Mouse (Mus musculus): ENCODE data around the gene Dyrk1a. TPM values are rescaled to one million over a fixed set of nuclear protein-coding genes. Genes with fewer than 3 reads are reported as not detected.

The Dyrk1a gene
- polyA plus RNA-seq, 1 experiment from 2014 or later: 8.3 TPM

DNA sequence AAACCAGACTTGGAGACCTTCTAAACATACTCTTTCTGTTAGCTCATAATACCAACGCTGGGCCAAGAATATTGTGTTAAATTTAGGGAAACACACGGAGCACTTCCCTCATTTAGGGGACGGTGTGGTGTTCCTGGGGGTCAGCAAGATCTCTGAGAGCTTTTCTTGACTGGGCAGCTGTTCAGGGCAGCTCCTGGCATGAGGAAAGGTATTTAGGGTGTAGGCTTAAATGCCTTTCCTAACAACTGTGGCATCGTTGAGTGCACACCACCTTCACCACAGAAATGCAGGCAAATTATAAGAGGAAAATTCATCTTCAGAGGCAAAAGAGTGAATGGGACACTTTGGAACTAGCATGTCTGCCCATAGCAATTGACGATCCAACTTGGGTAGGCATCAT, 34.1 kb upstream of the Dyrk1a start:
- ATAC-seq (ENCODE audit: low FRiP score, low TSS enrichment): no peak
- Histone ChIP-seq H3K9ac (replicated peaks; ENCODE audit: low read length) (no peak overlapping the region), H3K9me3 (ENCODE audit: low read length) (no peaks in the 10 kb centered on the region), H3K36me3 (ENCODE audit: insufficient read depth, low read length) (no peaks in the 10 kb centered on the region), H3K4me2 (replicated peaks; ENCODE audit: low read depth, low read length) (no peak overlapping the region), H3K27me3 (ENCODE audit: insufficient read depth, low read length) (no peaks in the 10 kb centered on the region), H3K27ac (ENCODE audit: low read length) (no peak overlapping the region), H3K4me3 (ENCODE audit: low read length) (no peak overlapping the region), H3K4me1 (ENCODE audit: insufficient read depth, low read length) (peaks cover 9% of the 10 kb centered on the region)
- 86% methylated on average over 5 of the region's 5 CpGs for whole genome bisulfite sequencing

DNA sequence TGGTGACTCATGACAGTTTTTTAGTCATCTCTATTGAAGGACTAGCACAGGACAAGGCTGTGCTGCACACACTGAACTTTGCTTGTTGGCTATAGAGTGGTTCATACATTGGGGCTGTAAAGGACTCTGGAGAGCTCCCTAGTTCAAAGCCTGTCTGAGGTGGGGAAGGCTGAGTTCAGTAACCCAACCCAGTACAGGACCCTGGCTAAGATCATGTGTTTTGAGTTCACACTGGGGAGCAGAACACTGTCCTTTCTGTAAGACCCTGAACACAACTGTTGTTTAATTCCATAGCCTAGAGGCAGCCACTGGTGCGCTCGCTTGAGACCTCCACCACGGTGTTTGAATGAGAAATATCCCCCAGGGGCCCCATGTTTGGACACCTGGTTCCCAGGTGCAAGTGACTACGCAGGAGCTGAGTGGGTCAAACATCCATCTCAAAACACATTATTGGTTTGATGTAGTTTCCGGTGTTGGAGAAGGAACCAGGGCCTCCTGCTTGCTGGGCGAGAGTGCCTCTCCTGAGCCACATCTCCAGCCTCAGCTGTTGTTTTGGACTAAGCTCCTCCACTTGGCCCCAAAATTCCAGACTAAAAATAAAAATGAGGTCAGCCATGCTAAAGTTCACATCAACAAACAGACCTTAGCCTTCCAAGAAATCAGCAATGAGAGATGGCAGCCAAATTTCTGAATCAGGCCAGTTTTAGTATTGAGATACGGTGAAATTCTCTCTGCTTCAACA, 33.2 kb upstream of the Dyrk1a start:
- Histone ChIP-seq H3K36me3 (ENCODE audit: insufficient read depth, low read length) (no peaks in the 10 kb centered on the region), H3K9ac (replicated peaks; ENCODE audit: low read length) (no peak overlapping the region), H3K4me3 (ENCODE audit: low read length) (no peak overlapping the region), H3K4me1 (ENCODE audit: insufficient read depth, low read length) (peaks cover 9% of the 10 kb centered on the region), H3K9me3 (ENCODE audit: low read length) (no peaks in the 10 kb centered on the region), H3K27me3 (ENCODE audit: insufficient read depth, low read length) (no peaks in the 10 kb centered on the region), H3K27ac (ENCODE audit: low read length) (no peak overlapping the region; the same call in 1 of the 2 replicates), H3K4me2 (replicated peaks; ENCODE audit: low read depth, low read length) (peak overlapping the region; percentile 14; the same call in 1 of the 2 replicates)
- no peak for ATAC-seq (ENCODE audit: low FRiP score, low TSS enrichment)
- 52% methylated on average over 7 of the region's 7 CpGs for WGBS

DNA sequence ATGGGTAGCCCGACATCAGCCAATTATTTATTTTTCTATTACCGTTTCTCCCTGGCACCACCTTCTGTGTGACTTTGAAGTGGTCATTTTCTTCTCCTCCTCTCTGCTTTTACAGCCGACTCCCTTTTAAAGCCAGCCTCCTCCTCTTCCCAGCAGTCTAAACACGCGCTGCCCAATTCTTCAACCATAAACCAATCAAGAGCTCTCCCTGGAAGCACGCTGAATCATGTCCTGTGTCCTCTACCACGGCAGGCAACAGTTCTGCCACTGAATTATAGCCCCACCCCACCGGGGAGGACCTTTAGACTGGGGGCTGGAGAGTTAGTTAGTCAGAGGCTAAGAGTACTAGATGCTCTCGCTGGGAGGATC, 32.7 kb upstream of the Dyrk1a start:
- H3K27me3 ChIP-seq (ENCODE audit: insufficient read depth, low read length): no peaks in the 10 kb centered on the region
- no peaks in the 10 kb centered on the region for H3K9me3 ChIP-seq (ENCODE audit: low read length)
- H3K4me1 ChIP-seq (ENCODE audit: insufficient read depth, low read length): peaks cover 9% of the 10 kb centered on the region
- no peak overlapping the region for H3K9ac ChIP-seq (replicated peaks; ENCODE audit: low read length)
- WGBS: 12% methylated on average over 9 of the region's 9 CpGs
- peak overlapping the region; percentile 14; the same call in 1 of the 2 replicates for H3K4me2 ChIP-seq (replicated peaks; ENCODE audit: low read depth, low read length)
- no peak overlapping the region; the same call in 1 of the 2 replicates for H3K27ac ChIP-seq (ENCODE audit: low read length)
- peak; percentile 76; the same call in 1 of the 2 replicates for ATAC-seq (ENCODE audit: low FRiP score, low TSS enrichment)
- H3K4me3 ChIP-seq (ENCODE audit: low read length): no peak overlapping the region
- no peaks in the 10 kb centered on the region for H3K36me3 ChIP-seq (ENCODE audit: insufficient read depth, low read length)

DNA sequence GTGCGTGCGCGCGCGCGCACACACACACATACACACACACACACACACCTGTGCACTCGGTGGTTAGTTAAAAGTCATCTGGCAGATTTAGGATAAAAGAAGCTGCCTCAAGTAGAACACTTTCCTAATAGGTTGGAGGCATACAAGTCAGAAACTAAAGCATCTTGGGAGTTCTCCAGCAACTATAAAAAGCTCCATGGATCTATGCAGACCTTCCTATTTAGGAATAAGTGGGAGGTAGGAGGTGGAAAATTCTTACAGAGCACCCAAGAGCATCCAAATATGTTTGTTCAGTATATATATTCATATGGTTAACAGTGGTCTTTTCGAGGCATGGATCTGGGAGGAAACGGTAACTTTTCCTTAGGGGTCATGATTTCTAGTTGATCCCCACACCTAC, 29.7 kb upstream of the Dyrk1a start:
- H3K27me3 ChIP-seq (ENCODE audit: insufficient read depth, low read length): no peaks in the 10 kb centered on the region
- no peaks in the 10 kb centered on the region for H3K36me3 ChIP-seq (ENCODE audit: insufficient read depth, low read length)
- no peak for ATAC-seq (ENCODE audit: low FRiP score, low TSS enrichment)
- no peak overlapping the region for H3K4me2 ChIP-seq (replicated peaks; ENCODE audit: low read depth, low read length)
- no peak overlapping the region for H3K4me3 ChIP-seq (ENCODE audit: low read length)
- H3K9ac ChIP-seq (replicated peaks; ENCODE audit: low read length): no peak overlapping the region
- no peak overlapping the region for H3K27ac ChIP-seq (ENCODE audit: low read length)
- H3K4me1 ChIP-seq (ENCODE audit: insufficient read depth, low read length): peaks cover 9% of the 10 kb centered on the region
- 95% methylated on average over 9 of the region's 9 CpGs for WGBS
- no peaks in the 10 kb centered on the region for H3K9me3 ChIP-seq (ENCODE audit: low read length)

DNA sequence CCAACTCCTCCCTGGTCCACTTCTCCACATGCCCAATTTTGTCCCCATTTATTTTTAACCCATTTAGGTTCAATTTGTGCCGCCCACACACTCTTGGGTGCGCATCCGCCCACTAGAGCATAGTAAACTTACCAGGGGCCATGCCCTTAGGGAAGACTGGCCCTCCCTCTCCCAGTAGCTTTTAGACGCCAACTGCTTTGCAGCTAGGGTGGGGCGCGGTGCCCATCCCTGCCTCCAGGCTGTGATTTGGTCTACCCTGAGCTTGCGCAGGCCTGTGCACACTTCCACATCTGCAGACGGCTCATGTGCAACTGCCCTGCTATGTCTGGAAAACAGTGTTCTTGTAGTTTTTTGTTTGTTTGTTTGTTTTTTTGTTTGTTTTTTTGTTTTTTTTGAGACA, 26.9 kb upstream of the Dyrk1a start:
- no peak for ATAC-seq (ENCODE audit: low FRiP score, low TSS enrichment)

DNA sequence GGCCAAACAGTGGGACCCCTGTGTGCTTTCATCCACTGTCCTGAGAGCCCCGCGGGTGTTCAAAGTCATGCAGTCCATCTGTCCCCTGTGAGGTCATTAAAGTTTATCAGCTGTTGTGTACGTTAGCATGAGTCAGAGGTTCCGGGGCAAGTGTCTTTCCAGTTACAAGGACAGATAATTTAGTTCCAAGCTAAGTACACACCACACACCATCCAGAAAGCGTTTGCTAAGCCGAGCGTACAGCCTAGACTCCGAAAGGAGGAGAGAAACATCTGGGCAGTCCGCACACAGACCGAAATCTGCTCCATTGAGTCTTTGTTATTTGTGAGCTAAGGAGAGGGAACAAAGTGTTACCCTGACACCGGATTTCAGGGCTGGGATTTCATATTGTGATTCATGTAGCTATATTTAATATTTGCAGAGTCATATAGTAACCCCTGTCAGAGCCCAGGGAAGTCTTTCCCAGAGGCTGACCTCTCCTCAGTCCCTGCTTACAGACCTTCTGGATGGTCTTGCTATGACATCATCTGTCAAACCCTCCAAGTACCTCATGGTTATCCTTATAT, 25.2 kb upstream of the Dyrk1a start:
- H3K4me2 ChIP-seq (replicated peaks; ENCODE audit: low read depth, low read length): no peak overlapping the region
- no peak for ATAC-seq (ENCODE audit: low FRiP score, low TSS enrichment)
- whole genome bisulfite sequencing: 60% methylated on average over 11 of the region's 11 CpGs
- no peak overlapping the region for H3K4me3 ChIP-seq (ENCODE audit: low read length)
- H3K36me3 ChIP-seq (ENCODE audit: insufficient read depth, low read length): no peaks in the 10 kb centered on the region
- H3K9me3 ChIP-seq (ENCODE audit: low read length): no peaks in the 10 kb centered on the region
- H3K27ac ChIP-seq (ENCODE audit: low read length): no peak overlapping the region
- no peaks in the 10 kb centered on the region for H3K4me1 ChIP-seq (ENCODE audit: insufficient read depth, low read length)
- no peak overlapping the region for H3K9ac ChIP-seq (replicated peaks; ENCODE audit: low read length)
- H3K27me3 ChIP-seq (ENCODE audit: insufficient read depth, low read length): no peaks in the 10 kb centered on the region

More for the DNA sequence above, 26.9 kb upstream of the Dyrk1a start:
- Histone ChIP-seq H3K4me2 (replicated peaks; ENCODE audit: low read depth, low read length) (no peak overlapping the region), H3K4me3 (ENCODE audit: low read length) (no peak overlapping the region), H3K9me3 (ENCODE audit: low read length) (no peaks in the 10 kb centered on the region), H3K4me1 (ENCODE audit: insufficient read depth, low read length) (no peaks in the 10 kb centered on the region), H3K27me3 (ENCODE audit: insufficient read depth, low read length) (no peaks in the 10 kb centered on the region), H3K36me3 (ENCODE audit: insufficient read depth, low read length) (no peaks in the 10 kb centered on the region), H3K9ac (replicated peaks; ENCODE audit: low read length) (no peak overlapping the region), H3K27ac (ENCODE audit: low read length) (no peak overlapping the region)
- 78% methylated on average over 8 of the region's 8 CpGs for WGBS

DNA sequence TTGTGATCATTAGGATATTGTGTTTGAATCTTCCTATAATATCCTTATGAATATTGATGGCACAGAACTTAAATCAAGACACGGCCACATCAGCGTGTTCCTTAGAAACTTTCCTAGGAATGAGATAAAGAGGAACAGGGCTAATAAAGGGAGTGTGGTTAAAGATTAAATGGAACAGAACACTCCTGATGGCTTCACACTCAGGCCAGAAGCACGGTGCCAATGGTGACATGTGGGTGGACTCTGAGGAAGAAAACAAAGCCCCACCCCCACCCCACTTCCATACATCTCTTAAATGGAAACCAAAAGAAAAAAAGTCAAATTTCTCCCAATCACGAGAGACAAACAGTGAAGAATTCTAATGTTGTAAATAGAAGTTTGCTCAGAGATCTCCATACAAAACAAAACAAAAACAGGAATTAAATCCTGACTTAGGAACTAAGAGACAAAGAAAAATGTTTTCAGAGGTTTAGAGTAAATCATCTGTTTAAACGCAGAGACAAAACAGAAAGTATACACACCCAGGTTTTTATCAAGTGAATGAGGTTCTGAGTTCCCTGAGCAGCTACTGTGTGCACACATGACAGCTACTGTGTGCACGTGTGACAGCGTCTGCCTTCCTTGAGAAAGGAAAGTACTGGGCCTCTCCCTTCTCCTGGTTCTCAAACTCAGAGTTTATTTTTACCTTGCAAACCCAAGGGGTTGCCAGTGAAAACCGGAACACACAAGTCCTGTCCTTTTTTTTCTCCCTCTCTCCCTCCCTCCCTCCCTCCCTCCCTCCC, 23.8 kb upstream of the Dyrk1a start:
- 57% methylated on average over 8 of the region's 8 CpGs for WGBS
- no peak for ATAC-seq (ENCODE audit: low FRiP score, low TSS enrichment)

DNA sequence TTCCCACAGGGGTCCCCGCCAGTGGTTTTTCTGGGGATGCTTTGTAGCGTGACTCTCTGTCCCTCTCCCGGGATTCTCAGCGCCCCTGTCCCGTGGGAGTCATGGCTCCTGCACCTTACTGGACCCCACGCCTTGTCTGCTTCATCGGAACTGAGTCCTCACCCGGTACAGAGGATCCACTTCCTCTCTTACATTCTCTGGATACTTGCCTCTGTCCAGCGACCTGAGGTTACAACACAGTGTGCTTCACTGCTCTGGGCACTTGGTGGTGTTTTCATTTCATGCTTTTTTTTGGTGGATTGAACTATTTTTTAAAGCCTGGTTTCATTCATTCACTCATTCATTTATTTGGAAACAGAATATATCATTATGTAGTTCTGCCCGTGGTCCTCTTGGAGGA, 20.0 kb upstream of the Dyrk1a start:
- H3K9me3 ChIP-seq (ENCODE audit: low read length): no peaks in the 10 kb centered on the region
- no peak overlapping the region for H3K4me2 ChIP-seq (replicated peaks; ENCODE audit: low read depth, low read length)
- no peak overlapping the region for H3K9ac ChIP-seq (replicated peaks; ENCODE audit: low read length)
- ATAC-seq (ENCODE audit: low FRiP score, low TSS enrichment): no peak
- no peaks in the 10 kb centered on the region for H3K27me3 ChIP-seq (ENCODE audit: insufficient read depth, low read length)
- H3K36me3 ChIP-seq (ENCODE audit: insufficient read depth, low read length): no peaks in the 10 kb centered on the region
- no peaks in the 10 kb centered on the region for H3K4me1 ChIP-seq (ENCODE audit: insufficient read depth, low read length)
- no peak overlapping the region for H3K4me3 ChIP-seq (ENCODE audit: low read length)
- H3K27ac ChIP-seq (ENCODE audit: low read length): no peak overlapping the region
- WGBS: 65% methylated on average over 10 of the region's 10 CpGs

More for the DNA sequence above, 23.8 kb upstream of the Dyrk1a start:
- no peaks in the 10 kb centered on the region for H3K4me1 ChIP-seq (ENCODE audit: insufficient read depth, low read length)
- H3K4me2 ChIP-seq (replicated peaks; ENCODE audit: low read depth, low read length): no peak overlapping the region
- no peaks in the 10 kb centered on the region for H3K9me3 ChIP-seq (ENCODE audit: low read length)
- H3K9ac ChIP-seq (replicated peaks; ENCODE audit: low read length): no peak overlapping the region
- no peak overlapping the region for H3K4me3 ChIP-seq (ENCODE audit: low read length)
- H3K27me3 ChIP-seq (ENCODE audit: insufficient read depth, low read length): no peaks in the 10 kb centered on the region
- no peaks in the 10 kb centered on the region for H3K36me3 ChIP-seq (ENCODE audit: insufficient read depth, low read length)
- no peak overlapping the region for H3K27ac ChIP-seq (ENCODE audit: low read length)

DNA sequence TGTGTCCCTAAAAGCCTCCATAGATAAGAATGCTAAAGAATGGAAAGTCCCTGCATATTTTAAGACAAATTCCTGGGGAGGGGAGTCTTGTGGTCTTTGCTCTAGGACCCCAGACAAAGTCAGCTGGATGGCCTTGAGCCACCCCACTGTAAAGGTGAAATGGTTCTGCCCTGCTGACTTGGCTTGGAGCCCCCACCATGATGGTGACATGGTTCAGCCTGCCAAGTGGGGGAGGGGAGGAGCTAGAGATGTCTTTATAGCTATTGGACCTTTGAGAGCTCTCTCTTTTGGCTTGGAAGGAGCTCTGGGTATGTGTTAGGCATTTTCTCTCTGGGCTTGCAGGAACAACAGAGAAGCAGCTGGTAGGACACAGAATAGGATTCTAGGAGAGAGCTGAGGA, 17.9 kb upstream of the Dyrk1a start:
- Histone ChIP-seq H3K9me3 (ENCODE audit: low read length) (no peaks in the 10 kb centered on the region), H3K4me1 (ENCODE audit: insufficient read depth, low read length) (no peaks in the 10 kb centered on the region), H3K4me3 (ENCODE audit: low read length) (no peak overlapping the region), H3K9ac (replicated peaks; ENCODE audit: low read length) (no peak overlapping the region), H3K27me3 (ENCODE audit: insufficient read depth, low read length) (no peaks in the 10 kb centered on the region), H3K4me2 (replicated peaks; ENCODE audit: low read depth, low read length) (no peak overlapping the region), H3K36me3 (ENCODE audit: insufficient read depth, low read length) (no peaks in the 10 kb centered on the region), H3K27ac (ENCODE audit: low read length) (no peak overlapping the region)
- no peak for ATAC-seq (ENCODE audit: low FRiP score, low TSS enrichment)

DNA sequence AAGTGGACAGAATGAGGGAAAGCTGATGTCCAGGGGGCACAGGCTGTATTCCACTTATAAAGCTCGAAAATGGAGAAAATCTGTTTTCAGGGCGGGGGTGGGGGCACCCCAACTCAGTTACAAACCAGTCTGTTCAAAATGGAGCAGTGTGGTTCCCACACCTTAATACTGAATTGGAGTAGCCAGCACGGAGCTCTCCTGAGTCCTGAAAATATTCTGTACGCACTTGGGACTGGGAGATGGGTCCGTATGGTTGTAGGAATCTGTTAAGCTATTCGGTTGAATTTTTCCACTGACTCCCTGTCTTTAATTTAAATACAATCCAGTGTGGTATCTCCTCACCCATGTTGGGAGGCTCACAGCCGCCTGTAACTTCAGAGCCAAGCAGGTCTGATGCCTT, 14.5 kb upstream of the Dyrk1a start:
- H3K27me3 ChIP-seq (ENCODE audit: insufficient read depth, low read length): no peaks in the 10 kb centered on the region
- no peak for ATAC-seq (ENCODE audit: low FRiP score, low TSS enrichment)
- H3K9ac ChIP-seq (replicated peaks; ENCODE audit: low read length): no peak overlapping the region
- no peak overlapping the region for H3K4me2 ChIP-seq (replicated peaks; ENCODE audit: low read depth, low read length)
- 77% methylated on average over 7 of the region's 7 CpGs for WGBS
- no peaks in the 10 kb centered on the region for H3K36me3 ChIP-seq (ENCODE audit: insufficient read depth, low read length)
- peaks cover 8% of the 10 kb centered on the region for H3K4me1 ChIP-seq (ENCODE audit: insufficient read depth, low read length)
- H3K4me3 ChIP-seq (ENCODE audit: low read length): no peak overlapping the region
- H3K9me3 ChIP-seq (ENCODE audit: low read length): no peaks in the 10 kb centered on the region
- no peak overlapping the region for H3K27ac ChIP-seq (ENCODE audit: low read length)
